Mouse (Mus musculus): Measurements from ENCODE around the gene Ceacam18.
"Not testable (repeated sequence)": the region's sequence is repeated elsewhere in the genome, so short reads cannot be mapped to it uniquely, and the experiment has no call there.

Gene Ceacam18

DNA sequence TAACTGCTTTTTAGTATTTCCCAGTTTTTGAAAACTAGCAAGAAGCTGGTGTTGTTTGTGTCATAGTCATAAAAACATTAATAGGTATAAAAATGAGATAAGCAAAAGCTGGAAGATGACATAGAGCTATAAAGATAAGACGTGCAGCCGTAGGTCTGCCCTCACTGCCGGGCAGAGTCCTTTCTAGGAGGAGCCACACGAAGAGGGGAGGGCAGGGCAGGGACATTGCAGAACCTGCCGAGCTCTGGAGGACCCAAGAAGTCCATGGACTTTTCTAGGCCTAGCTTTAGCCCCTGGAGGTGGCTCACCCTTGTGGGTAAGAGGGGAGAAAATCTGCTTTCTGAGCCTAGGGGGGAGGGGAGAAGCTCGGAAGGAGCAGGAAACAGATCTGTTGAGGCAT is at the start of gene Ceacam18:
Ceacam18 (plus strand) TSS at position 208 of the 400 bp plus-strand sequence.
- no peak for DNase-seq

DNA sequence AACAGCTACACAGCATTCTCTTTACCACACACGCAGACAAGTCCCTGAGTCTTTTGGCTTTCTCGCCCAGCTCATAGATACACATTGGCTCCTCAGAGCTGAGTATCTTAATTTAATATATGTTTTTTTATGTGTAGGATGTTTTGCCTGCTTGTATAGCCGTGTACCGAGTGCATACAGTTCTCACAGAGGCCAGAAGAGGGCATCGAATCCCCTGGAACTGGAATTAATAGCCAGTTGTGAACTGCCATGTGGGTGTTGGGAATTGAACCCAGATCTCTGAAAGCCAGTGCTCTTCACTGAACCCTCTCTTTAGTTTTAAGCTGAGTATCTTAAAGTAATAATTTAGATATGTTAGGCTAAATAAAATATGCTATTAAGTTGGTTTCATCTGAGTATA is 49.7 kb upstream of the Ceacam18 start:
- no peak for DNase-seq

DNA sequence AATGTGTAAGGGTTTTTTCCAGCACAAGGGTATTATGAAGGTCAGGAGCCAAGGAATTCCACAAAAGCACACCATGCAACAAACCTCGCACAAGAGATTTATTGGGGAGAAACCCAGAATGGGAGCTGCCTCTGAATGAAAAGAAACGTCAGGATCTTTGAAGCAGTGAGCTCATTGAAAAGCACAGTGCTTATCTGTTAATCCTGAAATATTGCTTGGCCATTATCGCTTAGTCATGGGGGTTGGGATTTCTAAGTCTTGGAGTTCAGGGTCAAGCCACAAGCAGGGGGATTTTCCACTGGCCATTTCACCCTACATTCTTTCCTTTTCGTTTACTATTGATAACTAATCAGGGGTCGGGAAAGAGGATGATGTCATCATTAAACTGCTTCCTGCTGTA is 32.6 kb upstream of the Ceacam18 start:
- DNase-seq, result no peak

DNA sequence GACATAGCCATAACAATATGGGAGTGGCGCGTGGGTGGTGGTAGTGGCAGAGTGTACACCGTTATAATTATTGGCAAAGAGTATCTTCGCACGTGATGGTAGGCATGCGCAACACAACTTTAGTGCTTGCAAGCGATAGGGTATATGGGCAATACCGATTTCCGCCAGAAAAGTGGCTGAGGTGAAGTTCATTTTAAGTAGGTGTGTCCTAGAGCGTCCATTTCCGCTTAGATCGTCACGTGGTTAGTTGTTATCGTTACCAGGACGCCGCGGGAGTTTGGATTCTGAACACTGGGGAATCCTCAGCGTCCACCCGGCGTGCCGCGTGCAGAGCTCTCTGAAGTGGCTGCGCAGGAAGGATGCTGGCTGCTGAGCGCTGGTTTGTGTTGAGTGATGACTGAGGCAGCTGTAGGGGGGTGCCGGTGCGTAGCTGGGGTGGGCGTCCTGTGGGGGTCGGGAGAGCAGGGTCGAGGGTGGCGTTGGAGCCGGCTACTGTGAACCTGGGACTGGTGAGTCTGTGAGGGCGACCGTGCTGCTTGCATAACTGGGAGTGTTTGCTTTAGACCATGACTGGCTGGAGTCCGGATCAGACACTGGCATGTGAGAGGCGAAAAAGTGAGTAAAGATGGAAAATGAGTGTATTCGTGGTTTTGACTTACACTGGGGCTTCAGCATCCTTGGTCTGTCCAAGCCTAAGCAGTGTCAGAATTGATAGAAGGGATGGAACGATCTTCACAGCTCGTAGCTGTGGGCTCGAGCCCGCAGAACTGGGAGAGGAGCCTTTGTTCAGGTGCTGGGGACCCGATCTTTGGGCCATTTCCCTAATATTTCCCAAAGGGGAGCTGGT is 27.4 kb upstream of the Ceacam18 start, which contains the start of gene Zfp819:
Zfp819 (plus strand) TSS at position 274 of the 847 bp plus-strand sequence.
- peak; percentile 35 to 64 for DNase-seq

DNA sequence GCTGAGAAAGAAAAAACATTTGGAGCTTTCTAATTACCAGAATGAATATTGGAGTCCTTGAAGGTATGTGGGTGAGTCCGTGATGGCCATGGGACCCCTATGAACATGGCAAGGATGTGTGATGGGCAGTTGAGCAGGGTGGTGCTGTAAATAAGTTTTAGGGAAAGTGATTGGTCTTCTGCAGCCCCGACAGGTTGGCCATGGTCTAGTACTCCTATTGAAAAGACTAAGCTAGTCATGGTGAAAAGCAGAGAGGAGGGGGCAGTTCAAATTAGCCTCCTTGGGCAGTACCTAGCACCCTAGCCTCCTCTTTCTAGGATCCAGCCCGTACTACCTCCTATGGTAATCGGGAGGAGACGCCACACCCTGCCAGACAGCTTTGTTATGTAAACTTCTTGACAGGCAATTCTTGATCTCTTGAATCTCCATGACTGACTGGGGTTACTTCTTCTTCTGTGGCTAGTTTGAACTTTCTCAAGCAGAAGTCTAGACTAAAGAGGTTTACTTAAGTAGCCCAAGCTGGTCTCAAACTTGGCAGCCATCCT is 26.7 kb upstream of the Ceacam18 start:
- no peak for DNase-seq

DNA sequence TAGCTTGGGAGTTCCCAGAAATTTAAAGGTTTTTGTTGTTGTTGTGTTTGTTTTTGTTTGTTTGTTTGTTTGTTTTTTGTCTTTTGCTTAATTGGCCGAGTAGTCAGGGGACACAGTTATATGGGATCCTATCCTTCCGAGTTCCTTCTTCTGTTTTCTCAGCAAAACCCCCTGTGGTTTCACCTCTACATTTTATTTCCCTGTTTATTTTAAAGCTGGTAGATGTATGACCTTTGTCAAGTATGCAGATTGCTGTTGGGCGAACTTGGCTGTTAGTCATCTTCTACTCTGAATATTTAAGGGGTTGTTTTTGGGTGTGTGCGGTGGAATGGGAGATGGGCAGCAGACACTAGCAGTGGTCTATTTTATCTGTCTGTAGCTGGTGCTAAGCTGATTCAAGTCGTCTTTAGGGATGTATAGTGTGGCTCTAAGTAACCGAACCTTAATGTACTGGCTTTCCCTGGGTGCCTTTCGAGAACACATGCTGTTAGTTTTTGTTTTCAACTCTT is 26.1 kb upstream of the Ceacam18 start:
- no peak for DNase-seq

DNA sequence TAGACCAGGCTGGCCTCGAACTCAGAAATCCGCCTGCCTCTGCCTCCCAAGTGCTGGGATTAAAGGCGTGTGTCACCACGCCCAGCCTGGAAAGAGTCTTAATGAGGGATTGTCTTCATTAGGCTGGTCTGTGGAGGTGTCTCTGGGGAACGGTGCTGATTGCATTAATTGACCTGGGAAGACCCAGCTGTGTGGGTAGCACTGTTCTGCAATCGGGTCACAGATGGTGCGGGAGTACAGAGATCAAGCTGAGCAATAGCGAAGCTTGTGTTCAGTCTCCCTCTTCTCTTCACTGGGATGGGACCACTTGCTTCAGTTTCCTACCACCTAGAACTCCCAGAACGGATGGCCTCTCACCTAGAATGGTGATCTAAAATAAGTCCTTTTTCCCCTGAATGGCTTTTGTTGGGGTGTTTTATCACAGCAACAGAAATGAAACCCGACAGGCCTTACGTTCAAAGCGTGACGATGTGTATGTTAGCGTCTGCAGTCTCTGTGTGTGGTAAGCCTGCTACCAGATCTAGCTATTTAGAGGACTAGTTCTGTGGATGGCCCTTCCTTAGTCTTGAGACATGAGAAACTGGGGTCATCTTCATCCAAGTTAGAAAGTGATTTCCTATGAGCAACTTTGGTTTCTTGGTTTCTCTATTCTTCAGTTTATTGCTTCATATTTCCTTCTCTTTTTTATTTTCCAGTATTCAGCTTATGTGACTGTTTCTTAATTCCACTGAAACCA is 20.5 kb upstream of the Ceacam18 start:
- DNase-seq, result no peak

DNA sequence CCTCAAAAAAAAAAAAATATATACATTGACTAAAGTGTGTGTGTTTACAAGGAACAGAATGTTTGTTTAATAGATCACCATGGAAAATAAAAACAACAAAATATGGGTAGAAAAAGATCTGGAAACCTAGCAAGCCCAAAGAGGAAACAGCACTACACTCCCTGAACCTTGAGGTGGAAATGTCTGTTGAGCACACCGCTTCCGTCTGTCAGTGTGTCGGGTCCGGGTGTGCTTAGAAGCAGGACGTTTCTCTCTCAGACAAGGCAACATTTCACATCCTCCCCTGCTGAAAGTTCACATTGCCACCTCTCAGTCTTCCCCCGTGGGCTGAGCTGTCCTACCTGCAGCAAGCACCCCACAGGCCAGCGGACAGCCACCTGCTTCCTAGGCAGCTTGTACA is 11.6 kb upstream of the Ceacam18 start:
- no peak for DNase-seq

DNA sequence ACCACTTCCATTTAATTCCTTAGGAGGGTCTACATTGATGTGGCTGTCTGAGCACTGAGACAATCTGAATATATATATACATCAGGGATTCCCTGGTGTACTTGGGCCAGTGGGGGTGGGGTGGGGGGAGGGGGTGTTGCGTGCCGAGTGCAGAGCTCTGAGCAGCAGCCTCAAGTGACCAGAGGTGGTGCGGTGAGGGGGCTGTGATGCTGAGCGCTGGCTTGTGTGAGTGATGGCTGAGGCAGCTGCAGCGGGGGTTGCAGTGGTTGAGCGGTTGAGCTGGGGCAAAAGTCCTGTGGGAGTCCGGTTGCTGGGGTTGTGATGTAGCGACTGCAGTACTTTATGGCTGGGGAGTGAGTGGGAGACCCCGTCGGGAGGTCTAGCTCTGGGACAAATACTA is 10.7 kb upstream of the Ceacam18 start:
- no peak for DNase-seq

DNA sequence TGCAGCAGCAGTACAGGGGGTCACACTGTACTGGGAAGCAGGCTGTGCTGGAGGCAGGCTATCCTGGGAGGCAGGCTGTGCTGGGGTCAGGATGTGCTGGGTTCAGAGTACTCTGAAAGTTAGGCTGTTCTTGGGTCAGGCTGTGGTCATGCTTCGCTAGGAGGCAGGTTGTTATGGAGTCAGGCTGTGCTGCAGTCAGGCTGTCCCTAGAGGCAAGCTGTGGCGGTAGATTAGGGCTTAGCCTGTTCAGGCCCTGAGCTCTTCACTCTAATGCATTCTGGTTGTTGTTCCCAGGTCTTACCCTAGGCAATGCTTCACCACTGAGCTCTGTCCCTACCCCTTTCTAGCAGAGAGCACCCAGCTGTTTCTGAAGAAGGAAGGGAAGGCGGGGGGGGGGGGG is 9.4 kb upstream of the Ceacam18 start:
- DNase-seq, result no peak

DNA sequence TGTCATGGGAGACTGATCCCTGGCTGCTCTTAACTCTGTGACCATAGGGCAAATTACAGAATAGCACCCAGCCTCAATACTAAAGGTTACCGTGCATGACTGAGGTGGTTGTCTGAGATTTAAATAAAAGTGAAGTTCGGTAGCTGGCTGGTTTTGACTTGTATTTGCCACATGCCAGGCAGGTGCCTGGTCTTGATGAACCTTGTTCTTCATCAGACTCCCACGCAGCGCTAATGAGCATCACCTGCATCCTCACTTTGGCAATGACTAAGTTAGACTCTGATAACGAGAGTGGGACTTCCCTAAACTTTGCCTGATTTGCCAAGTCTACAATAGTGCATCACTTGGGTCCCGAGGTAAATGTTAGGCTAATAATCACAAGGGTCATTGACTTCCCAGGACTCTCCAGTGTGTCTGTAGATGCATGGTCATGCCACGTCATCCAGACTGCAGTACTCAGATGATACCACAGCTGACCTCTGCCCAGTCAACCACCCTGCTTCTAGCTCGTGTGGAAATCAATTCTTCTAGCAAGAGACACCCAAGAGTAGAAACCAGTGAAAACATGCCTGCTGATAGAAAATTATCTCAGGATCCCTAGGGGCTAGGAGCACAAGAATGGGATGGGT is 8.6 kb upstream of the Ceacam18 start:
- DNase-seq, result no peak

DNA sequence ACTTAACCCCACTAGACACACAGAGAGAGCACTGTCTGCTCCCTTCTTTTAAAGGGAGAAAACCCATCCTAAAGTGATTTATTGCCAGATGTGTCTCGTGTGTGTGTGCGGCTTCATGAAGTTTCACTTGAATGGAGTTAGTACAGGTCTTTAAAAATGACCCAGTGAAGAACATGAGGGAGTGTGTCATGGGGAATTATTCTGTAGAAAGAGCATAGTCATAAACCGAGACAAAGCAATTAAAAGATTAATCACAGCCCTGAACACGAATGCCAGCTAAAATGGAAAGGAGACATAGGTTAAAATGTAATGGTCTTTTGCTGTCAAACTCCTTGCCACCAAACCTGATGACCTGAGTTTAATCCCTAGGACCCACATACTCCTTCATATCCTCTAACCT is 567 bp upstream of the Ceacam18 start:
- no peak for DNase-seq

DNA sequence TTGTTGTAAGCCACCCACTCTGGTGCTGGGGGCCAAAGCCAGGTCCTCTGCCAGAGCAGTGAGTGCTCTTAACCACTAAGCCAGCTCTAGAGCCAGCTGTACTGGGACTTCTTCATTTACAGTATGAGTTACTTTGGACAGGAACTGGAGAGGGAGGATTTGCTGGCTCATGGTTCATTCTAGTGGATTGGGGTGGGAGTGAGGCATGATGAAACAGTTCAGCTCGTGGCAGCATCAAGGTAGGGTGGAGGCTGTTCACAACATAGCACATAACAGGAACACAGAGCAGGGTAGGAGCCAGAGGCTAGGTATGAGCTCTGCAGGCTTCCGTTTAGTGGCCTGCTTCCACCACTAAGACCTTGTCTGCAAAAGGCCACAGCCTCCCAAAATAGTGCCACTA is 1.7 kb downstream of the Ceacam18 start:
- no peak for DNase-seq

DNA sequence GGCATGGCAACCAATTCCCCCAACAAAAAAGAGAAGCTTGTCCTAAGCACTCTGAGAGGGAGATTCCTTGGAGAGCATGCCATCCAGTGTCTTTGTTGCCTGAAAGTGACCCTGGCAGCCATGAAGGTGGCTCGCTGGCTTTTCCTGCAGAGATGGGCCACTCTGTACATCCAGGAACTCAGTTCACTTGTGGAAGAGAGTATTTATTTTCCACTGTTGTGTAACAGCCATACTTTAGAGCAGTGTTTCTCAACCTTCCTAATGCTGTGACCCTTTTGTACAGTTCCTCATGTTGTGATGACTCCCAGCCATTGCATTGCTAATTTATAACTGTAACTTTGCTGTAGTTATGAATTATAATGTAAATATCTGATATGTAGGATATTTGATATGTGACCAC is 2.6 kb downstream of the Ceacam18 start:
- no peak for DNase-seq

DNA sequence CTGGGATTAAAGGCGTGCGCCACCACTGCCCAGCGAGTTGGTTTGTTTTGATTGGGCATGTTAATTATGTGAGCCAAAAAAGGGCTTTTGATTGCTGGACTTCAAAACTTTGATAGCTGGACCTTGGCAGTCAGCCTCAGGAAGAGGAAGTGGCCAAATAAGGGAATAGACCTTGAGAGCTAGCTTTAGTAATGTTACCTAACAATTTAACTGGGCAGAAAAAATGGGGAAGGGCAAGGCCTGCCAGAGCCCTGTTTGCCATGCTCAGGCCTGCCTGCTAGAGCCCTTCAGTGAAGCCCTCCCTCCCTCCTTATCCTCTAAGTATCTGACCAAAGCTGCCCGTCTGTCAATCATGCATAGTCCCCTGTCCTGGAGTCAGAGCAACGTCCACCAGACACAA is 8.1 kb downstream of the Ceacam18 start:
- DNase-seq, result no peak

DNA sequence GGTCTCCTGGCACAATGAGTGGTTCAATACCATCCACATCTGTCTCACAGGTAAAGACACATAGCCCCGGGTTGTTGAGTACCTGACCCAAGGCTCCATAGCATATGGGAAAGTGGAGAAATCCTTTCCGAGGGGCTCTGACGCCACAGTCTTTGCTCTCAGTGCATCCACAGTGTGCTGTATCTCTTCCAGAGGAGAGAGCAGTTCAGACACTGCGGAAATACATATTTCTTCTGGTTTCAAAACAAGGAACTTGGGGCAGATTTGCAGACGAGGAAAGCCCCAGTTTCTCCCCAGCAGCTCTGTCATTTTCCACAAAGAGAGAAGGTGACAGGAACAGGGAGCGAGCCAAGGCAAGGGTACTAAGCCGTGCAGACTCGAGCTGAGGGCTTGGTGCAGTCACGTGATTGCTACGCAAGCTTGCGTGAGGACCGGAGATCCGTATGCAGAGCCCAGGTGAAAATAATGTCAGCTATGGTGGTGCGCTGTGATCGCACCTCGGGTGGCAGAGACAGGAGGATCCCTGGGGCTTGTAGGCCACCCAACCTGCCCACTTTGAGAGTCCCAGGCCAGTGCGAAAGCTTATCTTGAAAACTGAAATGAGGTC is 8.6 kb downstream of the Ceacam18 start:
- DNase-seq, result no peak

DNA sequence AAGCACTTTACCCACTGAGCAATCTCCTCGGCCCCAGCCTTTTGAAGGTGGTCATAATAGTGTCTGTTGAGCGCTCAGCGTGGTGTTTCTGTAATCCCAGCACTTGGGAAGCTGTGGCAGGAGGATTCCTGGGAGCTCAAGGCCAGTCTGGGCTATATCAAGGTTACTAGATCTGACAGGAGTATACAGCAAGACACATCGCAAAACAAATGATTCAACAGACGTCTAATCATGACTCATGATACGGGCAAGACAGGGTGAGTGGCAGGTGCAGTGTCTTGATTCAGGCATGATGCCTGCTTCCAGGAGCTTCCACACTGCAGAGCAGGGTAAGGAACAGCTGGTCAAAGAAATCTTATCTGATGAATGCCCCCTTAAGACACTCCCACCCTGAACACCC is 18.2 kb downstream of the Ceacam18 start:
- DNase-seq, result no peak

DNA sequence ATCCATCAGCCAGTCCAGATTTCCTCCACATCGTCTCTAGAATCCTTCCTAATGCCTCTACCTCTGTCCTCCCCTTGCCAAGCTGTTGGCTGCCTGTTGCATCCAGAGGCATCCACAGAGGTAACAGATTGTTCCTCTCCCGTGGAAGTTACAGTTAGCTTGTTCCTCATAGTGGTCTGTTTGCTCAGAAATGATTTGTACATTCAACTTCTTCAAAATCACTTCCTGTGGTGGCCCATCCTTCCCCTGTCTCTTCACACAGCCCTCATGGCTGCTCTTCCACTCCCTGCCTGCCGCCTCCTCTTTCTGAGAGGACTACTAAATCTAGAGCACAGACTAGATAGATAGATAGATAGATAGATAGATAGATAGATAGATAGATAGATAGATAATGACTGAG is 20.0 kb downstream of the Ceacam18 start:
- no peak for DNase-seq

DNA sequence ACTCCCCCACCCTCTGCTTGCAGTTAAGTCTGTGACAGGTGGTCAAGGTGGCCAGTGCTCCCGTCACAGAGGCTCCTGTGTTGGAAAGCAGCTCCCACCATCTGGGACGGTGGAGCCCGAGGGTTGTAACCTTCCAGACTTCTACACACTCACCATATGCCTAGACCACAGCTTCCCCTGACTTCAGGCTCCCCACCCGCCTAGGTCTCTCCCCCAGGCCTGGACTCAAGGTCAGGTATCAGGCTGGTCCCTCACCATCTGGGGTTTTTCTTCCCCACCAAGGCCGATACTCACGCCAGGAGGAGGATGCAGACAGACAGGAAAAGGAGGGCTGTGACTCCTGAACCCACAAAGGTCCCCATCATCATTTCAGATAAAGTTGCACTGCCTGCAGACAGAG is 21.7 kb downstream of the Ceacam18 start:
- no peak for DNase-seq

DNA sequence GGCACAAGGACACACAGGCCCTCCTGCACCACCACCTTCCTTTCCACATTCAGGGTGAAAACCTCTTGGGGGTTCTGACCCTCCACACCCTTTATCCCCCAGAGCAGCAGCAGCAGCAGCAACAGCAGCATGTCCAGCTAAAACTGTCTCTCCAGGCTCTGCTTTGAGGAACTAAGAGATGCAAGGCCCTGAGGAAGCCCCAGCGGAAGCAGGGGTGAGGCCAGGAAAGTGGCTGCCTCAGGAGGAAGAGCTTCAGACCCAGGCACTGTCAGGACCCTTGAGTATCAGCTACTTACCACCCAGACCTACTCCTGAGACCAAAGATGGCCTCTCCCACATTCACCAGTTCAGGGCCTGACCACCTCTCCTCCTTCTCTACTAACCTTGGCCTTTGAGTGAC is 25.5 kb downstream of the Ceacam18 start, which contains the start of gene Siglece:
Siglece (minus strand) TSS at position 160 of the 400 bp plus-strand sequence.
- no peak for DNase-seq

DNA sequence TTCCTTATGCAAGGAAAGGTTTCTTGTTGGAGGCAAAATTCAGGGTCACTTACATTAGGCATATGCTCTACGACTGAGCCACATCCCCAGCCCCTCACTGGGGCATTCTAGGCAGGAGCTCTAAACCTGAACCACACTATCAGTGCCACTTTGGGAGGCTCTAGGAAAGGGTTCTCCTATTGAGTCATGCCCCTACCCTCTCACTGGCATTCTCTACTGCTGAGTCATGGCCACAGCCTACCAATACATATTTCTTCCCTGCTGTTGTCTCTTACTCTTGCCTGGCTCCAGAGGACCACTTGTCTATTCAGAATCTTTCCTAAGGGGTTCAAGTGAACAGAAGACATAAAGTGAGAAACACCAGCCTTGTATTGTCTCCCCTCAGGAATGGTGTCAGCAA is 28.3 kb downstream of the Ceacam18 start:
- DNase-seq, result no peak

DNA sequence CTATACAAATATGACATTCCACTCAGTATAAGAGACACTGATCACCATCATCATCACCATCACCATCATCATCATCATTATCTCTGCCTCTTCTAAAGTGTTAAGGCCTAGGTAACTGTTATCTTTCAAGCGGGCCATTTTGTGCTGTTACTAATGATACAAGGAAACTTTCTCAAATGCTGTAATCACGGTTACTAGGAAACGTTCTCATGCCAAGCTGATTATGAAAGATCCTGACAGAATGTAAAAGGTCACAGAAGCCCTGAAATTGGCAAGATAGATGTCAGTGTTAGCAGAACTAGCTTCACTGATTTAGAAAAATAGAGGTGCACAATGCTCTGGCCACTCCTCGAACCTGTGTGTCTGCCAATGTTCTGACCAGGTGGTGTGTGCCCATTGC is 32.7 kb downstream of the Ceacam18 start:
- DNase-seq, result not testable (repeated sequence)

DNA sequence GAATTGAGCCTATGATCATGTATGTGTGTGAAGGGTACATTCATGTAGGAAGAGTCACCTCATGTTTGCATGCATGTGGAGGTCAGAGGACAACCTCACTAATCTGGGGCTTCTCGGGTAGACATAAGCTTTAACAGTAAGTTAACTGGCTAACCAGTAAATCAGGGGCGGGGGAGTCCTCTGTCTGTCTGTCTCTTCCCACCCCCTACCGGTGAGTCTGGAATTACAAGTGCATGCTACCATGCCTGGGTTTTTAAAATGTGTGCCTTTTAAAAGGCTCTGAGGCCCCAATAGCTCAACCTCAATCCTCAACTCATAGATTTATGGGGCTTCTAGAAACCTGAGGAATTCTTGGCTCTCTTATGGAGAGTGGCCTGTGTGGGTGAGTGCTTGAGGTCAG is 34.1 kb downstream of the Ceacam18 start:
- DNase-seq, result no peak
